ENCODE assay signal across 25 mouse cellular contexts in the genomic region with DNA sequence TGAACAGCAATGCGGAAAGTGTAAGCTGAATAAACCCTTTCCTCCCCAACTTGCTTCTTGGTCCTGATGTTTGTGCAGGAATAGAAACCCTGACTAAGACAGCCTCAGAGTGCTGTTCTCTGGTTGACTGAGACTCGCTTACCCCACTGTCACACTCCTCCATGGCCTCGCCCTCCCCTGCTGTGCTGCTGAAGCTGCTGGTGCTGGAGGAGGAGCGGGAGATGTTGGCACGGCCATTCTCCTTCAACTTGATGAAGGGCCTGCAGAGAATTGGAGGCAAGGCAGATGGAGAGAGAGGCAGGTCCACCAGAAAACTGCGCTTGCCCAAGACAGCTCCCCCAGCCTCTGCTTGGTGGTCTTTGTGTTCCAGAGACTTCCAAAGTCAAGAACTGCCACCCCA. TPM values are rescaled to one million over a fixed set of nuclear protein-coding genes. Genes with fewer than 3 reads are reported as not detected.
DNase-seq lines count a peak whose midpoint lies in the region; ATAC-seq lines count a peak whose summit lies in the region.
"Had no signal": no experiment of that assay in that cellular context is flagged by ENCODE, and none has a peak within 500 bp of the region (broad histone marks: within the 10 kb centered on the region; RNA-seq: fewer than 3 reads in every experiment).

No protein-coding gene starts in this region.

- no peak overlapping the region for H3K9ac ChIP-seq in forebrain, embryonic 15.5 days (replicated peaks)
- H3K9ac ChIP-seq in heart, embryonic 11.5 days (ENCODE audit: low read depth, low read length) = no peak overlapping the region
- H3K9ac ChIP-seq: embryonic facial prominence, embryonic 13.5 days; embryonic facial prominence, embryonic 15.5 days; forebrain, embryonic 13.5 days had no signal

- no peak overlapping the region for H3K4me2 ChIP-seq in forebrain, embryonic 15.5 days (replicated peaks)
- H3K4me2 ChIP-seq in heart, embryonic 11.5 days = no peak overlapping the region
- H3K4me2 ChIP-seq: embryonic facial prominence, embryonic 13.5 days; embryonic facial prominence, embryonic 15.5 days; forebrain, embryonic 13.5 days had no signal

- no peak for ATAC-seq in forebrain, embryonic 15.5 days (replicated peaks)
- ATAC-seq in heart, embryonic 11.5 days (replicated peaks; ENCODE audit: insufficient number of reproducible peaks, low FRiP score, low TSS enrichment) = no peak
- ATAC-seq: activated CD4-positive, CD25-positive, alpha-beta regulatory T cell, adult 4 months; CD4-positive, CD25-positive, alpha-beta regulatory T cell, adult 4 months; Patski had no signal

- 0 out of 2 replicates have a peak overlapping the region, but pooled peaks have one; percentile 44 for H3K27ac ChIP-seq in forebrain, embryonic 10.5 days
- H3K27ac ChIP-seq in forebrain, embryonic 15.5 days (replicated peaks) = no peak overlapping the region
- no peak overlapping the region for H3K27ac ChIP-seq in heart, embryonic 11.5 days (ENCODE audit: low read depth, low read length)
- H3K27ac ChIP-seq: embryonic facial prominence, embryonic 13.5 days; embryonic facial prominence, embryonic 15.5 days; forebrain, embryonic 13.5 days had no signal

- 75% methylated on average over 6 of the region's 6 CpGs for WGBS in forebrain, embryonic 10.5 days
- 75% methylated on average over 6 of the region's 6 CpGs for WGBS in forebrain, embryonic 15.5 days
- WGBS in heart, embryonic 11.5 days (ENCODE audit: insufficient replicate concordance) = 74% methylated on average over 6 of the region's 6 CpGs

- H3K27me3 ChIP-seq in forebrain, embryonic 10.5 days (ENCODE audit: poor library complexity, severe bottlenecking) = peaks cover 15% of the 10 kb centered on the region; the same call in 1 of the 2 replicates
- H3K27me3 ChIP-seq in forebrain, embryonic 15.5 days = no peaks in the 10 kb centered on the region
- no peaks in the 10 kb centered on the region for H3K27me3 ChIP-seq in heart, embryonic 11.5 days (ENCODE audit: control insufficient read depth, insufficient read depth, low read length)
- H3K27me3 ChIP-seq: CH12.LX; embryonic facial prominence, embryonic 13.5 days; embryonic facial prominence, embryonic 15.5 days; forebrain, embryonic 13.5 days; Patski had no signal

- peaks cover 10% of the 10 kb centered on the region for H3K4me1 ChIP-seq in forebrain, embryonic 10.5 days
- peaks cover 9% of the 10 kb centered on the region; the same call in 1 of the 2 replicates for H3K4me1 ChIP-seq in forebrain, embryonic 15.5 days
- H3K4me1 ChIP-seq in heart, embryonic 11.5 days (ENCODE audit: control insufficient read depth, insufficient read depth, low read length) = peaks cover 10% of the 10 kb centered on the region; the same call in 1 of the 2 replicates
- H3K4me1 ChIP-seq: embryonic facial prominence, embryonic 13.5 days; embryonic facial prominence, embryonic 15.5 days had no signal

- no peak for DNase-seq in forebrain, embryonic 10.5 days (ENCODE audit: extremely low spot score, low spot score)
- DNase-seq in heart, adult 11 months = peak; percentile 79
- DNase-seq in brain, adult 2 months (ENCODE audit: low read depth, low spot score) = peak; percentile 45
- DNase-seq: B cell, adult 2 months; cerebellum, adult 11 months; cerebellum, adult 18-20 months; cerebellum, adult 8-10 months; cerebellum, adult 9-11 months; cerebellum, postnatal 36 days; embryo, embryonic 11 days had no signal

- H3K9me3 ChIP-seq in forebrain, embryonic 10.5 days = no peaks in the 10 kb centered on the region
- no peaks in the 10 kb centered on the region for H3K9me3 ChIP-seq in forebrain, embryonic 15.5 days
- H3K9me3 ChIP-seq in heart, embryonic 11.5 days (replicated peaks; ENCODE audit: control insufficient read depth, low read length) = no peaks in the 10 kb centered on the region
- H3K9me3 ChIP-seq: embryonic facial prominence, embryonic 13.5 days; embryonic facial prominence, embryonic 15.5 days; forebrain, embryonic 13.5 days; G1E had no signal

- no peaks in the 10 kb centered on the region for H3K36me3 ChIP-seq in forebrain, embryonic 10.5 days (replicated peaks)
- H3K36me3 ChIP-seq in forebrain, embryonic 15.5 days = no peaks in the 10 kb centered on the region
- H3K36me3 ChIP-seq in heart, embryonic 11.5 days (ENCODE audit: control insufficient read depth, insufficient read depth, low read length) = no peaks in the 10 kb centered on the region
- H3K36me3 ChIP-seq: embryonic facial prominence, embryonic 13.5 days; embryonic facial prominence, embryonic 15.5 days had no signal

- H3K4me3 ChIP-seq in forebrain, embryonic 10.5 days = no peak overlapping the region
- no peak overlapping the region for H3K4me3 ChIP-seq in forebrain, embryonic 15.5 days
- H3K4me3 ChIP-seq in heart, embryonic 11.5 days (ENCODE audit: low read depth, low read length) = no peak overlapping the region
- H3K4me3 ChIP-seq: embryonic facial prominence, embryonic 13.5 days; embryonic facial prominence, embryonic 15.5 days; erythroblast, embryonic 14.5 days; forebrain, embryonic 13.5 days had no signal

RNA-seq across cellular contexts. Expression of a gene that starts 31.0 kb away (rescaled TPM):
- polyA plus RNA-seq in forebrain, embryonic 10.5 days (2016; fragmentation: Nextera tagmentation; extraction: Ambion mirVana) = not detected in 2 replicates
- not detected in 2 replicates for polyA plus RNA-seq in forebrain, embryonic 15.5 days (2015; fragmentation: Nextera tagmentation; extraction: Ambion mirVana)
- not detected in 2 replicates for polyA plus RNA-seq in heart, embryonic 11.5 days (2014; fragmentation: Nextera tagmentation; extraction: Ambion mirVana)
- polyA plus RNA-seq: activated CD4-positive, CD25-positive, alpha-beta regulatory T cell, adult 4 months; brain, embryonic 14.5 days; CD4-positive, CD25-positive, alpha-beta regulatory T cell, adult 4 months; embryonic facial prominence, embryonic 11.5 days; embryonic facial prominence, embryonic 13.5 days; embryonic facial prominence, embryonic 15.5 days; erythroblast, embryonic 14.5 days; forebrain, embryonic 11.5 days; forebrain, embryonic 13.5 days; forebrain, embryonic 16.5 days; G1E; Patski had no signal

RNA-seq across cellular contexts. Expression of a gene that starts 40.5 kb away (rescaled TPM):
- polyA plus RNA-seq in forebrain, embryonic 10.5 days (2016; fragmentation: Nextera tagmentation; extraction: Ambion mirVana) = not detected in 2 replicates
- polyA plus RNA-seq in forebrain, embryonic 15.5 days (2015; fragmentation: Nextera tagmentation; extraction: Ambion mirVana) = not detected in 2 replicates
- polyA plus RNA-seq in heart, embryonic 11.5 days (2014; fragmentation: Nextera tagmentation; extraction: Ambion mirVana) = not detected in 2 replicates
- polyA plus RNA-seq: activated CD4-positive, CD25-positive, alpha-beta regulatory T cell, adult 4 months; brain, embryonic 14.5 days; CD4-positive, CD25-positive, alpha-beta regulatory T cell, adult 4 months; embryonic facial prominence, embryonic 11.5 days; embryonic facial prominence, embryonic 13.5 days; erythroblast, embryonic 14.5 days; forebrain, embryonic 11.5 days; forebrain, embryonic 13.5 days; forebrain, embryonic 16.5 days; G1E; Patski had no signal

RNA-seq across cellular contexts. Expression of a gene that starts 55.1 kb away (rescaled TPM):
- not detected in 2 replicates for polyA plus RNA-seq in forebrain, embryonic 10.5 days (2016; fragmentation: Nextera tagmentation; extraction: Ambion mirVana)
- not detected in 2 replicates for polyA plus RNA-seq in forebrain, embryonic 15.5 days (2015; fragmentation: Nextera tagmentation; extraction: Ambion mirVana)
- polyA plus RNA-seq in heart, embryonic 11.5 days (2014; fragmentation: Nextera tagmentation; extraction: Ambion mirVana) = not detected in 2 replicates
- polyA plus RNA-seq: activated CD4-positive, CD25-positive, alpha-beta regulatory T cell, adult 4 months; brain, embryonic 14.5 days; CD4-positive, CD25-positive, alpha-beta regulatory T cell, adult 4 months; embryonic facial prominence, embryonic 11.5 days; embryonic facial prominence, embryonic 13.5 days; erythroblast, embryonic 14.5 days; forebrain, embryonic 11.5 days; forebrain, embryonic 13.5 days; forebrain, embryonic 16.5 days; G1E; Patski had no signal
